Mouse (Mus musculus): ENCODE data around the gene Prpsap1.
A peak's percentile ranks its signal among the peaks of the same experiment; 100 is the strongest.
"Not testable (repeated sequence)": the region's sequence is repeated elsewhere in the genome, so short reads cannot be mapped to it uniquely, and the experiment has no call there.

Gene Prpsap1

DNA sequence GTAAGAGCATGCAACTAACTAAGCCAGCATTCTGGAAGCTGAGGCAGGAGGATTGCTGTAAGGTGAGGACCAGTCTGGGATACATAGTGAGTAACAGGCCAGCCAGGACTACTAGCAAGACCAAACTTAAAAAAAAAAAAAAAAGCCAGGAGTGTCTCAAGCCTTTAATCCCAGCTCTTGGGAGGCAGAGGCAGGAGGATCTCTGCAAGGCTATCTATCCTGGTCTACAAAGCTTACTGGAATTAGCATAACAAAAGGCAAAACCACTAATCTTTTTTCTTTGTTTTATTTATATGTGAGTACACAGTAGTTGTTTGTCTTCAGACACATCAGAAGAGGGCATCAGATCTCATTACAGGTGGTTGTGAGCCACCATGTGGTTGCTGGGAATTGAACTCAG is 5.8 kb downstream of the Prpsap1 start:
- no peak for DNase-seq (ENCODE audit: extremely low spot score)

DNA sequence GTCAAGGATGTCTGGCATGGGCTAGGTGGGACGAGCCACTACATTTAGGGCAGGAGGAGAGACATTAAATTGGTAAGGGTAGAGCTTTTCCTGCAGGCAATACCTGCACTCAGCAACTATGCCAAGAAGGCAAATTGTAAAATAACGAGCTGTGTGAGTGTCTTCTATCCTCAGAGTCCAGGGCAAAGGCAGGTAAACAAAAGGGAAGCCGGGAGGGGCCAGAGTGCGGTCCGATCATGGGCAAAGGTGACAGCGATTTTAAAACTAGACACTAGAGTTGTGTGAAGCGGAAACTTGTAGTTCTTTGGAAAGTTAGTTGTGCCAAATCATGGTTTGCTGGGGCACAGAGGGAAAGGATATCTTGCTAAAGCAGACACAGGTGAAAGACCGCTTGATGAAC is 9.7 kb downstream of the Prpsap1 start:
- DNase-seq (ENCODE audit: extremely low spot score): no peak

DNA sequence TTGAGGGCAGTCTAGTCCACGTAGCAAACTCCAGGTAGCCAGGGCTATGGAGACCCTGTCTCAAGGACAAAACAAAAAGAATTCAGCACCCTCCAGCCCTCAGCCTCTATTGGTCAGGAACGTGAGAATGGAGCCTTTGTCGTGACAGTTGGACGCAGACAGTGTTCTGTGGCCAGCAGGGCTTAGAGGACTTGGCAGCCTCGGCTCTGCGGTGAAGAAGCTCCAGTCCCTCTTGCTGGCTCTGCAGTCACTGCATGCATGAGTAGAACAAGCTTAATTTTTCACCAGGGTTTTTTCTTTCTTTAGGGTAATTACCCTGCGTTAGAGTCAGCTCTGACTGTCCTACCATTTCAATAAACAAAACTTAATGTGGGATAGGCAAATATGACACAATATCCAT is 12.2 kb downstream of the Prpsap1 start:
- no peak for DNase-seq (ENCODE audit: extremely low spot score)

DNA sequence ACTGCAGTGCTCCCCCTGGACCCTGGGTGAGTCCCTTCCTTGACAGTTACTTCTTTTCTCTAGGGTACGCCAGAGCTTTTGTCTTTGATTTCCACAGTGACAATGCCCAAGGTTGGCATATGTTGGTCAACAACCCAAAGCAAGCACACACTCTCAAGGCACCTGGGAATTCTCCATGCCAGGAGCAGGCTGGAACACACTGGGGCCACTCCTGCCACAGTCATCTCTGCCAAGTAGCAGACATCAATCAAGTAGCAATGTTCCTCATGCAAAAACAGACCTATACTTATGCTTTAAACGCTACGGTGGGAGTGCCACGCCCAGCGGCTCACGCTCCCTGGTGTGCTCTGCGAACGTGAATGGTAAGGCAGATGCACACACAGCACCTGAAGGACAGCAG is 13.0 kb downstream of the Prpsap1 start:
- DNase-seq (ENCODE audit: extremely low spot score): no peak

DNA sequence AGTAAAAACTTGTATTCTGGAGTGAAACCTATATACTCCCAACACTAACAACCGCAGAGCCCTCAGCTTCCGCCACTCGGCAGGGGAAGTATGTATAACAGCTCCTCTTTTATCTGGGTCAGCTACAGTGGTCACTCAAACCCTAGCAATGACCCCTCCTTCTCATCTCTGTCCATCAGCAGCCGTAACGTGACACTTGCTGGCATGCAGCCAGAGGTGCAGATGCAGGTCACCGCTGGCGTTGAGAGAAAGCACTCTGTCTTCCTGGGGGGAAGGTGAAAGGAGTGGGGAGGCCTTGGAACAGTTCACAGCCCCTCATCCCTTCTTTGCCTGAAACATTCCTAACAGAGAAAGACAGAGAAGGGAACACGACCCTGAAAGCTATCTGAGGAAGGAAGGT is 14.2 kb downstream of the Prpsap1 start:
- no peak for DNase-seq (ENCODE audit: extremely low spot score)

DNA sequence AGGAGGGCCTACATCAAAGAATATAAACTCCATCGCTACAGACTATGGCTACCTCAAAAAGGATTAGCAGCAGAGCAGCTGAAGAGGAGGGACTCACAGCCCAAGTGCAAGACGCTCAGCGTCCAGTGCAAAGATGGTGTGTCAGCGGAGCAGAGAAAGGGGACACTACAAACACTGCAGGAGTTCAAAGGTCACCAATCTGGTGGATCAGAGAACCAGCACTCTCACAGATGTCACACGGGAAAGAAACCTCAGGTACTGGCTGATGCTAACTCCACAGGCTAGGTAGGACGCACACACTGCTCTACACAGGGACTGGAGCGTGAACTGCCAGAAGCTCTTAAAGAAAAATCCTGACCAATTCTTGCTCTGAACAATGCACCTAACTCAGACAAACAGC is 15.0 kb downstream of the Prpsap1 start:
- no peak for DNase-seq (ENCODE audit: extremely low spot score)

DNA sequence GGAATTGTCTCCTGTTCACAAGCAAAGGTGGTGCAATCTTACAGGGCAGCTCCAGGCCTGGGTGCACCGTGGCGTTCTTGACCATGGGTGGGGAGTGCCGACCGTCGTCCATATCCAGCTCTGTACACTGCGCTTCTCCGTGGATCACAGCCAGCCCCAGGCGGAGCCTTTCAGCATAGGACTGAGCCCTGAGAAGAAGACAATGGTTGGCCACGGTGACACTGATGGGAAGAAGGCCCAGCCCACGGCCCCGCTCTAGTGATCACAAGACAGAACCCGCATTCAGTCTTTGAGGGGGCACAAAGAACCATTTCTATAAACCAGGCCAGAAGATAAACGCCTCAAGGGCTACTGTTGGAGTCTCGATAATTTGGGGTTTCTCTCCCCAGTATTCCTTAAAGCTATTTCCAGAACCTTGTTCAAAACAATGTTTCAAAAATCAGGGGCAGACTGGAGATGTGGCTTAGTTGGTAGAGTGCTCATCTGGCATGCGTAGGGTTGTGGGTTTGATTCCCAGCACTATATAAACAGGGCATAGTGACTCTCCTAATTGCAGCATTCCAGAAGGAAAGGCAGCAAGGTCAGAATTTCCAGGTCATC is 16.7 kb downstream of the Prpsap1 start:
- DNase-seq (ENCODE audit: extremely low spot score): no peak

DNA sequence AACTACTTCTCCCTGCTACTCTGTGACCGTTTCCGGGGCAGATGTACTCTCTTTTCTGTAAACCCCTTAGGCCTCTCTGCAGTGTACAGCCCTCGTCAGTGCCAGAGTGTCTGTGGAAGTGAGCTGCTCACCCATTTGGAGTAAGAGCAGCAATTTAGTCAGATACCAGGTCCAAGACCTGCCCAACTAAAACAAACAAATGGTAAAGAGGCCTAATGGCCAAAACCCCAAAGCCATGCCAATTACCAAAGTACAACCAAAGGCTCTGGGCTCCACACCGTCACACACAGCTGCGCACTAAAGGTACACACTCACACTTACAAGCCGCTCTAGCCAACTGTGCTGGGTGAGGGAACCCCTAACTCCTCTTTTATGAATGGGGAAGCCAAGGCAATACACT is 17.3 kb downstream of the Prpsap1 start:
- DNase-seq (ENCODE audit: extremely low spot score): no peak

DNA sequence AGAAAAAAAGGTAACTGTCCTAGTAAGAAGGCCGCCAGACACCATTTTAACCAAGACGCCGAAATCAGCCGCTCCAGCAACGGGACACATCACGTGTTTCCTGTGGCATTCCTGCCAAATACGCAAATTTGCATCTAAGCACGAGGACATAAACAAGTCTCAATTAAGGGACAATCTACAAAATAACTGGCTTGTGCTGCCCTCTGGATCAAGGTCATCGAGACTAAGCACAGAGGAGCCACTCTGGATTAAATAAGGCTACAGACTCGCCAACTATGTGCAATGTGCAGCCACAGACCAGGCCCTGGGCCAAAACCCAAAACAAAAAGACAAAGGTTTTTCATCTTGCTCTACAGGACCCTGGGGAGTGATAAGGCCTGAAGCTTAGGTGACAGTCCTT is 18.0 kb downstream of the Prpsap1 start:
- no peak for DNase-seq (ENCODE audit: extremely low spot score)

DNA sequence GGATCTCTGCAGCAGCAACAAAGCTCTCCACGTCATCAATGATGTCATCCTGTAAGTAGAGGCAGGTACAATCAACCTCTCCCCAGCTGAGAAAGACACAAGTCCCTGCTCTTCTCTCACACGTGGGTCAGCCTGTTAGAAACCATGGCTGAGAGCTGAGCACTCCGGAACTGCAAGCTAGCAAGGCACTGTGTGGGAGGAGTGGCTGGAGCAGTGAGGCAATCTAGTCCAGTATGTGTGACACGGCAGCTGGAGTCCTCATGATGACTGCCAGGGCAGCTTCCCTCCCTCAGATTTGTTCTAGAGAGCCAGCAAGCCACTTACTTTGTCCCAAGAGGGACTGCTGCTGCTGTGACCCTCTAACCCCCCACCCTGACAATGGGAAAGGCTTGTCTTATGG is 21.7 kb downstream of the Prpsap1 start:
- DNase-seq (ENCODE audit: extremely low spot score): no peak

DNA sequence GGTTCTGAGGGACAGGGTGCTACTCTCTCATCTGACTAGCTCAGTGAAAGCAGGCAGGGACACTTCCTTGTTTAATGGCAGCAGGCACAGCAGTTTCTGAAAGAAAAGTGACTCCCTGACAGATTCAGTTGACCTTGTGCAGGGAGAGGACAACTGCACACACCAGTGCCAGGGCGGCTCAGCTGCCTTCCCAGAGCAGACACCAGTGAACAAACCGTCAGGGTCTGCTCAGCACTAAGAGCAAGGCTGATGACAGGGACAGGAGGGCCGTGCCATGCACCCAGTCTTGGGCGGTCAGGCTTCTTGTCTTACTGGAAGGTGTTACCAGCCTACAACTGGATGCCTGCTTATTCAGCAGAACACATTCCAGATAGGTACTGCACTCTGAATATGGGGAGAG is 23.1 kb downstream of the Prpsap1 start:
- no peak for DNase-seq (ENCODE audit: extremely low spot score)

DNA sequence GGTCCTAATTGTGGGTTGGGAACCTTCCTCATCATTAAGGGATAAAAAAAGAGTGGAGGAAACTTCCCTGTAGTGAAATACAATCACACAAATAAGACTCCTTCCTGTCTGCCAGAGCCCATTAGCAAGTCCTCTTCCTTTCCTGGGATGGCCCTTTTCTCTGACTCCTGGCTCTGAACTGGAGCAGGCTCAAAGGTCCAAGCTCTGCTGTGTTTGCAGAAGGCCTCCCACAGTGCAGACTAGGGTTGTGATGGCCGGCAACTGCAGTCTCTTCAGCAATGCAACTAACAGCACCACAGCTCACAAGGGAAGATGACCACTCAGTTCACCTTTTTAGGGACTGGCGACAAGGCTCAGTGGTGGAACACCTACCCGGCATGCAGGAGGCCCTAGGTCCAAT is 23.8 kb downstream of the Prpsap1 start:
- no peak for DNase-seq (ENCODE audit: extremely low spot score)

DNA sequence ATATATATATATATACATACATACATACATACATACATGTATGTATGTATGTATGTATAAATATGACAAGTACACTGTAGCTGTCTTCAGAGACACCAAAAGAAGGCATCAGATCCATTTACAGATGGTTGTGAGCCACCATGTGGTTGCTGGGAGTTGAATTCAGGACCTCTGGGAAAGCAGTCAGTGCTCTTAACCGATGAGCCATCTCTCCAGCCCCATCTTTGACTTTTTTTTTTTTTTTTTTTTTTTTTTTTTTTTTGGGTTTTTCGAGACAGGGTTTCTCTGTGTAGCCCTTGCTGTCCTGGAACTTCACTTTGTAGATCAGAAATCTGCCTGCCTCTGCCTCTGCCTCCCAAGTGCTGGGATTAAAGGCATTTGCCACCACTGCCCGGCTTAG is 25.7 kb downstream of the Prpsap1 start:
- not testable (repeated sequence) for DNase-seq (ENCODE audit: extremely low spot score)

DNA sequence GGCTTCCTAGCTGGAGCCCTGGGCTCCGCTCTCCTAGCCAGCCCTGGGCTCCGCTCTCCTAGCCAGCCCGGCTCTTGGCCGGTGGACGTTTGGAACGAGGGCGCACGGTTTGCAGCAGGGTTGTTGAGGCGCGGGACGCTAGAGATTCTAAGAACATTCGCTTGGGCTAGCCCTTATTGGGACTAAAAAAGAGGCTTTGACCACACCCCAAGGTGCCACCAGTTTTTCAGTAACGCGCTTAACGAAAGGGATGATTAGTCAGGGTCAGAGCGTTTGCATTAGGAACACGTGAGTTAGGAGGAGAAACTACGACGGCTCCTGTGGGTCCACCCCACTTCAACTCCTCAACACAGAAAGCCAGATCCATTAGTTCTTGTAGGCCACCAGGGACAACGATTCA is 27.9 kb downstream of the Prpsap1 start, which contains the start of gene Qrich2:
TSS of gene Qrich2 (minus strand) at position 101 of the 400 bp plus-strand sequence.
- no peak for DNase-seq (ENCODE audit: extremely low spot score)

DNA sequence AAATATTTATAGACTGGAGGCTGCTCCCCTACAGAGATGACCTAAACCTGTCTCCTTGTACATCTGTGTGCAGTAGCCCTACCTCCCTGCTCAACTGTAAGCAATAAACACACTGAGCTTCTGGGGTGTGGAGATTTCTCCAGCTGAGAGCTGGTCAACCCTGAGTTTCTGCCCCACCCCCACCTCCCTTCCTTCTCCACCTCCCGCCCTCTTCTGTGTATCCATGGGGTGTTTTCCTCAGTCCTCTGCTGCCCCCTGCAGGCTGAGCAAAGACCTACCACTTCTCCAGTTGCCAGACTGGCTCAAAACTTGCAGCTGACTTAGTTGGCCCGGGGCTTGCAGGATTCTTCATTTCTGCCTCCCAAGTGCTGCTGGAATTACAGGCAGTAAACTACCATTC is 30.2 kb downstream of the Prpsap1 start:
- peak; percentile 86 for DNase-seq (ENCODE audit: extremely low spot score)

DNA sequence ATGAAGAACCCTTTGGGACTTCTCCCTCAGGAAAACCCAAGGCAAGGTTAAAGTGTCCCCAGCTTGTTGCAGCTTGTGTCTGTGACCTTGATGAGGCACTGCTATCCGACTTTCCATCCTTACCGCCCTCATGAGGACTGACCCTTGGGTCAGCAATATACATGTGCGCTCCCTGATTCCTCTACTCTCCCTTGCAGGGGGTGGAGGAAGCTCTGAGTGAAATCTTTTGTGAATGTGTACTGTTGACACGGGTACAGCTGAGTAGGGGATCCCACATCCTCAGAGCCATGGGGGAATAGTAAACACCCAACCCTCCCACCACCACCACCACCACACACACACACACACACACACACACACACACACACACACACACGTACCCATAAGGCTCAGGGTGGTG is 30.7 kb downstream of the Prpsap1 start:
- DNase-seq (ENCODE audit: extremely low spot score): no peak

DNA sequence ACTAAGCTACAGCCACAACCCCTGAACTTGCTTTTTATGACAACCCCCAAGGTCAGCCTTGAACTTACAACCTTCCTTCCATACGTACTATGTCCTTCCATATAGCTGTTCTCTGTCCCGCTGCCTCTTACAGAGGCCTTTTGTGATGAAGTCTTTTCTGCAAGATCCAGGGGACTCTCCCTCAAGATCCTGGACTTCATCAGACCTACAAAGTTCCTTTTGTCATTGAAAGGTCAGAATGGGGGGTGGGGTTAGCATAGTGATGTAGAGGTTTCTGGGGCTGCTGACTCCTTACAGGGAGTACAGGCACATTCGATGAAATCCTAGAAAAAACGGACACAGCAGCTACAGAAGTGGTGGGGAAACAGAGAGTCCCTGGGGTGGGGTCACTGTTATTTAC is 34.2 kb downstream of the Prpsap1 start:
- DNase-seq (ENCODE audit: extremely low spot score): no peak

DNA sequence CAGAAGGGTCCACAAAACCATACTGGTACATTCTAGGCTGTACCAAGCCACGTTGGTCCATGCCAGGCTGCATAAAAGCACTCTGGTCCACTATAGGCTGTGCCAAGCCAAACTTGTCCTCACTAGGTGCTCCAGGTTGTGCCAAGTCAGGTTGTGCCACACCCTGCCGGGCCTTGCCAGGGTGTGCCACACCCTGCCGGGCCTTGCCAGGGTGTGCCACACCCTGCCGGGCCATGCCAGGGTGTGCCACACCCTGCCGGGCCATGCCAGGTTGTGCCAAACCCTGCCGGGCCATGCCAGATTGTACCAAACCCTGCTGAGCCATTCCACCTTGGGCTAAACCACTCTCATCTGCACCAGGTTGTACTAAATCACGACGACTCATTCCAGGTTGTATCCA is 37.8 kb downstream of the Prpsap1 start:
- DNase-seq (ENCODE audit: extremely low spot score): no peak

DNA sequence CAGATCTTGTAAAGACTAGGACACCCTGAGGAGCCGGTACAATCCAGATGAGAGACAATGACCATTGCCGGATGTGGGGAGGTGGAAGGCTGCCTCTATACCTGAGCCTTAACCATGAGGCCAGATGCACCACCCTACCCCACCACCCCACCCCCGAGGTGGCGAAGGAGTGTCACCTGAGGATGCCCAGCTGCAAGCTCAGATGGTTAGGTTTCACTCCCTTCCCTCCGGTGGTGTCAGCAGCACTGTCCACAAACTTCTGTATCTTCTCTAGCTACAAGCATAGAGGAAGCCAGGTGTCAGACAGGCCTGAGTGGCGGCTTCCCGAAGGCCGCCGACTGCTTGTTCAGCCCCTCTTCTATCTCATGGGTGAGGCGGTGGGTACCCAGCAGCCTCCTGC is 40.1 kb downstream of the Prpsap1 start:
- no peak for DNase-seq (ENCODE audit: extremely low spot score)

DNA sequence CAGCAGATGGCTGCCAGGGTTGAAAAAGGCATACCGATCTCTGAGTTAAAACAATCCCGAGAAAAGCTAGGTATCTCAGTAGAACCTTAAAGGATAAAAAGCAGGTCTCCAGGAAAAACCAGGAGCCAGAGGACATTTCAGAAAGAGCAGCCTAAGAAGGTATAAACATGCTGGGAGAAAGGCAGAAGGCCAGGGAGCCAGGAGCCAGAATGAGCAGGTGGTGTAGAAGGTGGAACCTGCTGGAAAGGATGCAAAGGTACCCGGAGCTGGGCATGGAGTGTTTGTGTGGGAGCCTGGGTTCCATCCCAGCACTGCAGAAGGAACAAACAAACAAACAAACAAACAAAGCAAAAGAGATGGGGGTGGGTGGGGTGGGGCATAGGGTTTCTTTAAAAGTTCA is 44.7 kb downstream of the Prpsap1 start:
- DNase-seq (ENCODE audit: extremely low spot score): no peak

DNA sequence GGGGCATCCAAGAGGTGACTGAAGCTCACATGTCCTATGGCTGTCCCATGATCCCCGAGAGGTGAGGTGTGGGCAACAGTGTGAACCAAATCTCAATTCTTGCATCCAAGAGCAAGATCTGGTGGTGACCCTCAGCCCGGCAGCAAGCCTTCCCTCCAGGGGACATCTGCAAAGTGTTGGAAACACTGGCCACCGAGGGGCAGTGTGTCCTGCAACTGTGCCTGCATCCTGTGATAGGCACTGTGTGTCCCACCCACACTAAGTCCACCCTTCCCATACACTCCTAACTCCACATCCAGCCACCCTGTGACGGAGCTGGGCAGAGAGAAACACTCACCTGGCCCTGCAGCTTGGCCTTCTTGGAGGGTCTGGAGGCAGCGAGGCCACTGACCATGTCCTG is 46.2 kb downstream of the Prpsap1 start:
- no peak for DNase-seq (ENCODE audit: extremely low spot score)

DNA sequence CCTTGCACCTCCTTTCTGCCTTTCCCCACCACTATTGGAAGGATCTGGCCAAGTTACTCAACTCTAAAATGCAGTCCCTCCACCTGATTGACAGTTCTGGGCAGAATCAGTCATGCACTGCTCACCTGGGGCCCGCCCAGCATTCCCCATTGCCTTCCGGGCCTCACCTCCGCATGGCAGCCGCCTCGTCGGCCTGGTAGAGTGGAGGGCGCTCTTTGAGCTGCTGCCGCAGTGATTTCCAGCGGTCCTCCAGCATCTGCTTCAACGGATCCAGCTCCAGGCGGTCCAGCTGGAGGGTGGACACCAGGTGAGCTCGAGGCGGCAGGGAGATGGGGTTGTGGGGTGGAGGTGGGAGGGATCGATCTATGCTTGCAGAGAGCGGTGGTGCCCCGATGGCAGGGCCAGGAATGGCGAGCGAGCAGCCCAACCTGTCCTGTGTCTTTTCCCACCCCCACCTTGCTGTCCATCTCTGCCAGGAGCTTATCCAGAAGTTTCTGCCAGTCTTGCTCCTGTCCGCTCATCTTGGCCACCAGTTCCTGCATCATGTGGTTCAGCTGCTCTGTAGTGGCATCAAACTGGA is 47.6 kb downstream of the Prpsap1 start:
- no peak for DNase-seq (ENCODE audit: extremely low spot score)

DNA sequence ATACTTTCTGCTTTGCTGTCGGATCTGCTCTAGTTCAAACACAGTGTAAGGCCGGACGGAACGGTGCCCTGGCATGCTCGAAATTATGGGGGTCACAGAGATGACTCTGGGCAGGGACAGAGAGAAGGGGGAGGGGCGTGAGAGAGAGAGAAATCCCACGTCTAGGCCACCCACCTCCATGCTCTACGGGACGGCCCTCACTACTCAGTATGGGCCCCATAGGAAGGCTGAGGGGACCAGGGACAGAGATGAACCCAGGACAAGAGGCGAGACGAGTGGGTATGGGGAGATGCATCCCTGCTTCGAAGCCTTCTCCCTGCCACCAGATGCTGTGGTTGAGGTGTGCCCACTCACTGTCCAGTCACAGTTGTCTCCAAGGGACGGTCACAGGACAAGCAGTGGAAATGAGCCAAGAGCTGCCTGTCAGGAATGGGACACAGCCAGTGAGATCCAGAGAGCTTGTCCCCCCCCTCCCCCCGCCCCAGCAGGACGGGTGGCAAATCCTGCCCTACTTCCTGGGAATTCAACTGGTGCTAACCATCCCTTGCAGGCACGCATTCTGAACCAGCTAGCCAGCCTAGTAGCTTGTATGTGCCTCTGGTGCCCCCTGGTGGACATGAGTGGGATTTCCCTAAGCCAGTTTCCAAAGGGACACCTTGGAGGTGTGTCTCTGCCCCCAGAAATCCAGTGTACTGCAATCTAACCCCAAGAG is 48.2 kb downstream of the Prpsap1 start:
- peak; percentile 92 for DNase-seq (ENCODE audit: extremely low spot score)

DNA sequence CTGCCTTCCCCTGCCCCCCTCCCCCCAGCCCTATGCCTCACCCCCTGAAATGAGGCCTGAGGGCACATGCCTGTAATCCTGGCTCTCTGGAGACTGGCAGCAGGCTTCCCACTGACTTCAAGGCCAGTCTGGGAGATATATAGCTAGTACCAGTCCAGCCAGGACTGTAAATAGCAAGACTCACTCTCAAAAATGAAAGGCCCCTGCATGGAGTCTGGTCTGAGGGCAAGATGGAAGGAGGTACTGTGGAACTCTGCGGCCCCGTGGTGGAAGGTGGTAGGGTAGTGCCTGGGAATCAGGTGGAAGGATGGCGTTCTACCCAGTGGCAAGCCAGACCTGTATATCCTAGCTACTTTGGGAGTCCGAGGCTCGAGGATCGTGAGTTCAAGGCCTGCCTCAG is 50.1 kb downstream of the Prpsap1 start:
- no peak for DNase-seq (ENCODE audit: extremely low spot score)

Measured in embryo, embryonic 9.5 days (tissue).